Mouse (Mus musculus): Measurements from ENCODE around the gene Sirpa.

DNA sequence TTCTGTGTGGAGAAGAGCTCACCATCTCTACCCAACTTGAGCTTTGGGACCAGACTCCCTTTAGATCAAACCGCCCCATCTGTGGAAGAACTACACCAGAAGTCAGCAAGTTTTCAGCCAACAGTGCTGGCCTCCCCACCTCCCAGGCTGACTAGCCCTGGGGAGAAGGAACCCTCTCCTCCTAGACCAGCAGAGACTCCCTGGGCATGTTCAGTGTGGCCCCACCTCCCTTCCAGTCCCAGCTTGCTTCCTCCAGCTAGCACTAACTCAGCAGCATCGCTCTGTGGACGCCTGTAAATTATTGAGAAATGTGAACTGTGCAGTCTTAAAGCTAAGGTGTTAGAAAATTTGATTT is 37.9 kb downstream of the Sirpa start:
- TF ChIP-seq CTCF (conservative IDR thresholded peaks at IDR 0.05 in 1 of 2, IDR thresholded peaks at IDR 0.05 in 1 of 2; ENCODE audit: low read depth in 2 of 2, low read length in 2 of 2) = no peak
- no peak for TF ChIP-seq MEF2A (IDR thresholded peaks at IDR 0.05; ENCODE audit: borderline replicate concordance, low read depth, low read length)
- no peak for TF ChIP-seq CHD2 (IDR thresholded peaks at IDR 0.05; ENCODE audit: low read length)
- TF ChIP-seq POLR2A (IDR thresholded peaks at IDR 0.05; ENCODE audit: low read depth, low read length) = no peak
- no peak for TF ChIP-seq EP300 (IDR thresholded peaks at IDR 0.05; ENCODE audit: low read length)
- no peak for TF ChIP-seq SIN3A (IDR thresholded peaks at IDR 0.05; ENCODE audit: low read length)
- no peak for TF ChIP-seq POLR2AphosphoS2 (IDR thresholded peaks at IDR 0.05; ENCODE audit: low read depth, low read length)
- no peak for TF ChIP-seq JUN (IDR thresholded peaks at IDR 0.05; ENCODE audit: insufficient read depth, low read depth, low read length)
